Mouse (Mus musculus): ENCODE measurements around the gene Lmx1b.

The Lmx1b gene

GRCm38 (mm10) chr2:33543429-33544202, 96.7 kb downstream of the Lmx1b start:
- no peak for DNase-seq (ENCODE audit: low spot score in 2 of 2)

- DNase-seq (ENCODE audit: low spot score in 2 of 2) = peak in 1 of 2 experiments; percentile 47
Measured at GRCm38 (mm10) chr2:33542696-33543428, 97.4 kb downstream of the Lmx1b start.

GRCm38 (mm10) chr2:33525274-33526055, 114.8 kb downstream of the Lmx1b start:
- no peak for DNase-seq (ENCODE audit: low spot score in 2 of 2)

GRCm38 (mm10) chr2:33515856-33516255, 124.5 kb downstream of the Lmx1b start:
- no peak for DNase-seq (ENCODE audit: low spot score in 2 of 2)

- DNase-seq (ENCODE audit: low spot score in 2 of 2) = no peak
Measured at GRCm38 (mm10) chr2:33515431-33515830, 124.9 kb downstream of the Lmx1b start.

Data from thymus, postnatal 10 days (tissue).